Mouse (Mus musculus) liver, adult 10 weeks (tissue): Measurements from ENCODE around the gene Mkrn2. TPM values are rescaled to one million over a fixed set of nuclear protein-coding genes. Genes with fewer than 3 reads are reported as not detected.

Source experiments
- polyA plus RNA-seq: library from polyadenylated mRNA; stranded (reverse); fragments of 350-450 nt; fragmentation: Illumina TruSeq; extraction: RNeasy Lipid Tissue Mini Kit (QIAGEN cat#74804); gene quantifications from one replicate; pipeline ENCODE4 v1.2.3, GENCODE M21; 2014; ENCODE audit warnings: low read depth, low replicate concordance

Gene Mkrn2
- polyA plus RNA-seq = 3.7 TPM

GRCm38 (mm10) chr6:115601715-115602523 lies at the start of gene Mkrn2:
Gene Mkrn2 (plus strand): TSS chr6:115601902.

GRCm38 (mm10) chr6:115592458-115592857 lies 9.2 kb upstream of the Mkrn2 start, which contains the start of gene Mkrn2os:
Gene Mkrn2os (minus strand): TSS chr6:115592576.

Other genes starting within 250 kb of the Mkrn2 start
- 18.8 TPM for gene Pparg, start 241.0 kb upstream of the Mkrn2 start, polyA plus RNA-seq
- gene Tsen2, start 57.2 kb upstream of the Mkrn2 start, polyA plus RNA-seq = 2.1 TPM
- gene Mkrn2os, start 9.3 kb upstream of the Mkrn2 start, polyA plus RNA-seq = 8.7 TPM
- 26.3 TPM for gene Raf1, start 74.7 kb downstream of the Mkrn2 start, polyA plus RNA-seq
- gene Tmem40, start 160.5 kb downstream of the Mkrn2 start, polyA plus RNA-seq = not detected
- gene Cand2, start 172.6 kb downstream of the Mkrn2 start, polyA plus RNA-seq = 0.11 TPM
- 153 TPM for gene Rpl32, start 206.8 kb downstream of the Mkrn2 start, polyA plus RNA-seq
- gene Efcab12, start 236.5 kb downstream of the Mkrn2 start, polyA plus RNA-seq = not detected